In genomic region chr13:58403243-58403642, GRCm38 (mm10) we compare ENCODE assay signal across 8 mouse cellular contexts. TPM values are rescaled to one million over a fixed set of nuclear protein-coding genes. Genes with fewer than 3 reads are reported as not detected.
DNase-seq lines count a peak whose midpoint lies in the region; ATAC-seq and TF ChIP-seq lines count a peak whose summit lies in the region.
"Not testable (repeated sequence)": the region's sequence is repeated elsewhere in the genome, so short reads cannot be mapped to it uniquely, and the experiment has no call there.

Gene Hnrnpk, minus strand, starts transcription at chr13:58403343.

- H3K36me3 ChIP-seq in forebrain, embryonic 12.5 days (replicated peaks); hindbrain, embryonic 16.5 days (ENCODE audit: control insufficient read depth, insufficient read depth, low read length); midbrain, postnatal 0 days (ENCODE audit: insufficient read depth, low read length): not testable (repeated sequence)
- H3K36me3 ChIP-seq in heart, embryonic 10.5 days: peaks cover 19% of the 10 kb centered on the region
- H3K36me3 ChIP-seq in liver, embryonic 15.5 days (replicated peaks): peaks cover 13% of the 10 kb centered on the region

- H3K27ac ChIP-seq in forebrain, embryonic 12.5 days: peak within 1 kb of the TSS; percentile 98
- peak within 1 kb of the TSS; percentile 100 for H3K27ac ChIP-seq in heart, embryonic 10.5 days
- H3K27ac ChIP-seq in hindbrain, embryonic 16.5 days (ENCODE audit: low read depth, low read length): peak within 1 kb of the TSS; percentile 97
- H3K27ac ChIP-seq in liver, embryonic 15.5 days (replicated peaks): peak within 1 kb of the TSS; percentile 97
- peak within 1 kb of the TSS; percentile 97 for H3K27ac ChIP-seq in midbrain, postnatal 0 days (ENCODE audit: low read depth, low read length)

- peak within 1 kb of the TSS; percentile 99 for H3K4me3 ChIP-seq in forebrain, embryonic 12.5 days (replicated peaks)
- H3K4me3 ChIP-seq in heart, embryonic 10.5 days: peak within 1 kb of the TSS; percentile 92
- peak within 1 kb of the TSS; percentile 99 for H3K4me3 ChIP-seq in hindbrain, embryonic 16.5 days (ENCODE audit: low read length)
- H3K4me3 ChIP-seq in liver, embryonic 15.5 days (replicated peaks): peak within 1 kb of the TSS; percentile 96
- H3K4me3 ChIP-seq in midbrain, postnatal 0 days (ENCODE audit: low read depth, low read length): peak within 1 kb of the TSS; percentile 97

- H3K9me3 ChIP-seq in forebrain, embryonic 12.5 days; heart, embryonic 10.5 days; hindbrain, embryonic 16.5 days (ENCODE audit: control insufficient read depth, low read length); liver, embryonic 15.5 days (replicated peaks); midbrain, postnatal 0 days (ENCODE audit: low read length): not testable (repeated sequence)

- TF ChIP-seq CTCF in midbrain, postnatal 0 days (IDR thresholded peaks at IDR 0.05): not testable (repeated sequence)

- H3K27me3 ChIP-seq in forebrain, embryonic 12.5 days; heart, embryonic 10.5 days (ENCODE audit: insufficient read depth, poor library complexity, severe bottlenecking); hindbrain, embryonic 16.5 days (replicated peaks; ENCODE audit: control insufficient read depth, insufficient read depth, low read length); liver, embryonic 15.5 days; midbrain, postnatal 0 days (ENCODE audit: insufficient read depth, low read length): not testable (repeated sequence)

- H3K4me2 ChIP-seq in forebrain, embryonic 12.5 days: peak within 1 kb of the TSS; percentile 57
- H3K4me2 ChIP-seq in hindbrain, embryonic 16.5 days (ENCODE audit: low read length): peak within 1 kb of the TSS; percentile 55
- H3K4me2 ChIP-seq in liver, embryonic 15.5 days: peak within 1 kb of the TSS; percentile 83
- peak within 1 kb of the TSS; percentile 47 for H3K4me2 ChIP-seq in midbrain, postnatal 0 days (ENCODE audit: low read depth, low read length, poor library complexity, severe bottlenecking)

- not testable (repeated sequence) for H3K4me1 ChIP-seq in forebrain, embryonic 12.5 days; heart, embryonic 10.5 days; hindbrain, embryonic 16.5 days (ENCODE audit: control insufficient read depth, insufficient read depth, low read depth, low read length); midbrain, postnatal 0 days (ENCODE audit: insufficient read depth, low read length)
- H3K4me1 ChIP-seq in liver, embryonic 15.5 days (replicated peaks): peaks cover 25% of the 10 kb centered on the region

- not testable (repeated sequence) for ATAC-seq in forebrain, embryonic 12.5 days (ENCODE audit: low FRiP score); hindbrain, embryonic 16.5 days; liver, embryonic 15.5 days (ENCODE audit: insufficient read depth); midbrain, postnatal 0 days (ENCODE audit: low FRiP score)

- peak within 1 kb of the TSS; percentile 99 for H3K9ac ChIP-seq in forebrain, embryonic 12.5 days
- peak within 1 kb of the TSS; percentile 100 for H3K9ac ChIP-seq in hindbrain, embryonic 16.5 days (ENCODE audit: low read depth, low read length)
- peak within 1 kb of the TSS; percentile 99 for H3K9ac ChIP-seq in liver, embryonic 15.5 days
- H3K9ac ChIP-seq in midbrain, postnatal 0 days (replicated peaks; ENCODE audit: low read length, poor library complexity, severe bottlenecking): peak within 1 kb of the TSS; percentile 100

- not testable (repeated sequence) for DNase-seq in adrenal gland, postnatal 4 days (ENCODE audit: low spot score in 2 of 2); heart, embryonic 10.5 days (ENCODE audit: low spot score); layer of hippocampus, postnatal 36 days; midbrain, postnatal 0 days (ENCODE audit: low spot score)
- DNase-seq in thymus, postnatal 0 days (ENCODE audit: low spot score): peak; percentile 16

- WGBS in forebrain, embryonic 12.5 days: 6% methylated on average over 17 of the region's 17 CpGs
- WGBS in heart, embryonic 10.5 days: 9% methylated on average over 17 of the region's 17 CpGs
- WGBS in hindbrain, embryonic 16.5 days: 7% methylated on average over 13 of the region's 17 CpGs
- 4% methylated on average over 17 of the region's 17 CpGs for WGBS in liver, embryonic 15.5 days (ENCODE audit: insufficient replicate concordance)
- WGBS in midbrain, postnatal 0 days: 6% methylated on average over 16 of the region's 17 CpGs

RNA-seq across cellular contexts. Expression of gene Hnrnpk, which starts in this region (rescaled TPM):
- total RNA-seq in adrenal gland, postnatal 4 days (2021): 1,000 to 10,000 TPM; 1,032 to 1,080 TPM
- polyA plus RNA-seq in forebrain, embryonic 12.5 days (2016; fragmentation: Nextera tagmentation; extraction: Ambion mirVana): 2,341 and 2,520 TPM in 2 replicates
- 1,257 and 1,505 TPM in 2 replicates for polyA plus RNA-seq in heart, embryonic 10.5 days (2016; fragmentation: Nextera tagmentation; extraction: Ambion mirVana)
- polyA plus RNA-seq in hindbrain, embryonic 16.5 days (2015; fragmentation: Nextera tagmentation; extraction: Ambion mirVana): 1,201 and 1,280 TPM in 2 replicates
- total RNA-seq in layer of hippocampus, postnatal 36 days (2021): 100 to 1,000 TPM; 670 to 686 TPM
- 498 and 561 TPM in 2 replicates for polyA plus RNA-seq in liver, embryonic 15.5 days (2015; fragmentation: Nextera tagmentation; extraction: Ambion mirVana)
- total RNA-seq in midbrain, postnatal 0 days (2014; rRNA removed): 598 and 662 TPM in 2 replicates
- polyA plus RNA-seq in midbrain, postnatal 0 days (2015; fragmentation: Nextera tagmentation; extraction: Ambion mirVana): 861 and 905 TPM in 2 replicates
- 1,350 and 1,444 TPM in 2 replicates for polyA plus RNA-seq in thymus, postnatal 0 days (2015; fragmentation: Nextera tagmentation; extraction: Ambion mirVana)
